Mouse (Mus musculus) cerebellum, adult 2 months (tissue): ENCODE results near the gene Kcnj14.

Experiments
- CTCF ChIP-seq: fragments of 200-500 bp; IDR thresholded peaks from 2 replicates; pipeline ENCODE4 v1.5.1; 2011; ENCODE audit warnings: low read depth, mild to moderate bottlenecking, control low read depth, low read length, moderate library complexity, borderline replicate concordance; ENCODE audit not compliant: insufficient read depth
- POLR2A ChIP-seq: fragments of 200-500 bp; IDR thresholded peaks from 2 replicates; pipeline ENCODE4 v1.6.1; 2011; ENCODE audit warnings: low read length, control low read depth, borderline replicate concordance; ENCODE audit not compliant: insufficient read depth

- TF ChIP-seq CTCF (no peak), POLR2A (no peak)
Observed at GRCm38 (mm10) chr7:45870282-45871058, 45.9 kb upstream of the Kcnj14 start.
